Comparison of ENCODE assay signal across 8 mouse cellular contexts in the genomic region with DNA sequence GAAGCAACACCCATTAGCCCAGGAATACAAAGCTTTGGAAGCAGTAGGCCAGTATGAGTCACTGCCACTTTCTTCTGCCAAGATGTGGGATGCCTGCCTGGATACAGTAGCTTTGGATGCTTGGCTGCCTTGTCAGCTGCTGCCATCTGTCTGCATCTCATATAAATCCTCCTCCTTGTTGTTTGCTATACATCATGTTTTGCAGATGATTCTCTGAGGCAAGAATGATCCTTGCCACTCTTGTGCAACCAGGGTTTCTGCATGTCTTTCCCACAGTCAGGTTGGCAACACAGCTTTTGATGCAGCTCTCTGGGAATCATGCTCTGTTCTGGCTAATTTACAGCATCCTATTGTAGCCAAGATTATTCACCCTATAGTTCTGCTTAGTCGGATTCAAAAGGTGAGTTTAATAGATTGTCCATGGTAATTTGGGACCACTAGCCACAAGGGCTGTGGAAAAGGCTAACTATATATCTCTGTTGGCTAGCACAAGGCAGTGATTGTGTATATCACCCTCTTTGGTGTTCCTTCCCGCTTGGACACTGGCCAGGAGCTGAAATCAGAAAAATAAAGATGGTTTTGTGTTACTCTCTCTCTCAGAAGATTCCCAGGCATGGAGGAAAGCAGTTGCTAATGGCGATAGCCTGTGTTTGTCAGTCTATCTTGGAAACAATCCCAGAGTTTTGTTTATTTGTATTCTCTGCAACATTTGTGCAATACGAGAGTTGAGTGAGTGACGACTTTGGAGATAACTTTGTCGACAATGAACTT.
DNase-seq lines count a peak whose midpoint lies in the region; TF ChIP-seq lines count a peak whose summit lies in the region.

No protein-coding gene starts in this region.

- H3K4me3 ChIP-seq in left cerebral cortex, adult 2 months: no peak overlapping the region

- peak overlapping the region; percentile 70 for H3K27ac ChIP-seq in left cerebral cortex, adult 2 months

- peak; percentile 8 for DNase-seq in ovary, postnatal 36 days (ENCODE audit: low spot score)
- no peak for DNase-seq in ovary, postnatal 10 days (ENCODE audit: low spot score)
- DNase-seq in frontal cortex, postnatal 14 days (ENCODE audit: low spot score in 2 of 2): peak; percentile 40 to 71
- peak; percentile 58 to 62 for DNase-seq in left cerebral cortex, adult 2 months (ENCODE audit: extremely low spot score in 1 of 2, low spot score in 2 of 2)
- peak; percentile 88 for DNase-seq in right cerebral cortex, adult 18-20 months
- DNase-seq in retina, embryonic 14.5 days (ENCODE audit: low spot score): no peak
- DNase-seq in embryo, embryonic 9.5 days (ENCODE audit: extremely low spot score): no peak
- no peak for DNase-seq in thymus, postnatal 10 days (ENCODE audit: low spot score in 2 of 2)

- intact Hi-C loops in left cerebral cortex, adult 2 months (cut with DNase I): loop anchor here (2.0 kb wide), 2 partner anchors 66 to 90 kb away; no protein-coding TSS in a partner anchor

- peak; percentile 45 for TF ChIP-seq CTCF in left cerebral cortex, adult 2 months (IDR thresholded peaks at IDR 0.05)

Comparison
In these comparisons a context has a peak if more than half of its experiments do, and no peak if none do; other contexts are left out.
1. DNase-seq: peak in ovary, postnatal 36 days (single experiment), frontal cortex, postnatal 14 days (2 of 2), left cerebral cortex, adult 2 months (2 of 2) and right cerebral cortex, adult 18-20 months (single experiment); none in ovary, postnatal 10 days (single experiment), retina, embryonic 14.5 days (single experiment), embryo, embryonic 9.5 days (single experiment) and thymus, postnatal 10 days (0 of 2).